Mouse (Mus musculus) heart, postnatal 14 days (tissue): ENCODE results near the gene Gm13695. TPM values are rescaled to one million over a fixed set of nuclear protein-coding genes. Genes with fewer than 3 reads are reported as not detected.

Experiments used
- total RNA-seq, 2 experiments: library from RNA; stranded (reverse); gene quantifications; 2 replicates each; pipeline ENCODE4 v1.2.3; 2021

The Gm13695 gene
- total RNA-seq, 2 experiments from 2014 or later, result 0.86 TPM; not detected in 1

Other genes starting within 250 kb of the Gm13695 start
- 10 to 100 TPM; 41.2 to 42.1 TPM for gene Itgav, start 242.9 kb upstream of the Gm13695 start, total RNA-seq
- gene Fam171b, start 154.7 kb upstream of the Gm13695 start, total RNA-seq, result 1 to 10 TPM; 1.6 TPM
- not detected for gene Zswim2, start 26.1 kb upstream of the Gm13695 start, total RNA-seq
- under 1 TPM; 0.80 to 0.86 TPM for gene Gm13698, start 11.6 kb upstream of the Gm13695 start, total RNA-seq
- gene Gm13693, start 5.8 kb upstream of the Gm13695 start, total RNA-seq, result under 1 TPM; 0.80 to 0.86 TPM
- under 1 TPM; 0.80 to 0.86 TPM for gene Gm13696, start 5.8 kb downstream of the Gm13695 start, total RNA-seq
- gene Gm13694, start 11.6 kb downstream of the Gm13695 start, total RNA-seq, result under 1 TPM; 0.80 to 0.86 TPM
- gene Gm13697, start 17.4 kb downstream of the Gm13695 start, total RNA-seq, result under 1 TPM; 0.80 to 0.86 TPM
- gene Gm13691, start 23.2 kb downstream of the Gm13695 start, total RNA-seq, result under 1 TPM; 0.80 to 0.86 TPM